Mouse (Mus musculus) left cerebral cortex, adult 8-10 months (tissue): ENCODE measurements around the gene Sdhaf4. TPM values are rescaled to one million over a fixed set of nuclear protein-coding genes. Genes with fewer than 3 reads are reported as not detected.

Experiments used
- DNase-seq, 2 experiments: peaks; one replicate each; pipeline ENCODE4 v3.0.0; 2022; ENCODE audit warnings: low spot score in 2 of 2
- total RNA-seq, 4 experiments: library from RNA; stranded (reverse); gene quantifications; 2 replicates each; pipeline ENCODE4 v1.2.4; 2022

Sdhaf4 gene
- total RNA-seq, 4 experiments from 2014 or later = 45.8 to 54.6 (median 51.3) TPM

GRCm38 (mm10) chr1:23955539-23955938 lies 49.9 kb downstream of the Sdhaf4 start:
- DNase-seq = no peak

- peak; percentile 17 to 70 for DNase-seq
These were observed 51.5 kb downstream of the Sdhaf4 start for GRCm38 (mm10) chr1:23953921-23954320.

- DNase-seq = no peak
These were observed 56.4 kb downstream of the Sdhaf4 start for GRCm38 (mm10) chr1:23948778-23949699.

GRCm38 (mm10) chr1:23948290-23948689 lies 57.2 kb downstream of the Sdhaf4 start:
- DNase-seq = no peak

Other genes with a start within 250 kb of the Sdhaf4 start
- gene B3gat2, start 243.9 kb downstream of the Sdhaf4 start, total RNA-seq = 1 to 10 TPM; 7.9 to 9.3 (median 9.0) TPM
- 100 to 1,000 TPM; 131 to 152 (median 139) TPM for gene Smap1, start 83.3 kb downstream of the Sdhaf4 start, total RNA-seq
- gene Fam135a, start 94.7 kb upstream of the Sdhaf4 start, total RNA-seq = 10 to 100 TPM; 32.0 to 37.2 (median 32.5) TPM
- gene Col9a1, start 172.0 kb upstream of the Sdhaf4 start, total RNA-seq = under 1 TPM; 0.26 to 0.77 (median 0.65) TPM